Mouse (Mus musculus): ENCODE measurements at regions not wholly inside any gene's neighbourhood (a gene's known extent, or its start where the extent isn't known, plus 50 kb on each side); places are given as distances from the start of the nearest gene placed in this dataset.

DNA sequence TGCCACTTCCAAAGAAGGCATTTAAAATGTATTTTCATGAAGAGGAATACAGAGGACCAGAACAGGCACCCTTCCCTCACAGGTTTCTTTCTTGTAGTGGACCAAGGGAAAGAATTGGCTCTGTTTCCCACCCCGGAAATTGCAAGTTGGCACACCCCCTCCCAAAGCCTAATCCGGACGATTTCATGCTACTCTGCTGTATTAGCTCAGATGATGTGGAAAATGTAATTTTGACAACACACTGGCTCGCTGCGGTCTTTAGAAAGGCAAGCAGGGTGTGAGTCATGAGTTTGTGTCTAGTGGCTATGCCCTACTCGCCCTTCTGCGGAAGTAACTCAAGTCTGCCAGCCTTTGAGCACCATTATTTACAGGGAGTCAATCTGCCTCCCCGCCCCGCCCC is 144.4 kb downstream of the Slc35b3 start:
- no peak for TF ChIP-seq CTCF (IDR thresholded peaks at IDR 0.05)
- DNase-seq (ENCODE audit: low read depth, low spot score) (no peak), ATAC-seq (no peak)
- POLR2A ChIA-PET: no interaction called here
- H3K27me3 ChIP-seq: peaks cover 3% of the 10 kb centered on the region
- in situ Hi-C loops (cut with MboI; ENCODE audit: low pct_unique_long_range_greater_than_20kb): no loop called here
- CTCF ChIA-PET: no interaction called here

DNA sequence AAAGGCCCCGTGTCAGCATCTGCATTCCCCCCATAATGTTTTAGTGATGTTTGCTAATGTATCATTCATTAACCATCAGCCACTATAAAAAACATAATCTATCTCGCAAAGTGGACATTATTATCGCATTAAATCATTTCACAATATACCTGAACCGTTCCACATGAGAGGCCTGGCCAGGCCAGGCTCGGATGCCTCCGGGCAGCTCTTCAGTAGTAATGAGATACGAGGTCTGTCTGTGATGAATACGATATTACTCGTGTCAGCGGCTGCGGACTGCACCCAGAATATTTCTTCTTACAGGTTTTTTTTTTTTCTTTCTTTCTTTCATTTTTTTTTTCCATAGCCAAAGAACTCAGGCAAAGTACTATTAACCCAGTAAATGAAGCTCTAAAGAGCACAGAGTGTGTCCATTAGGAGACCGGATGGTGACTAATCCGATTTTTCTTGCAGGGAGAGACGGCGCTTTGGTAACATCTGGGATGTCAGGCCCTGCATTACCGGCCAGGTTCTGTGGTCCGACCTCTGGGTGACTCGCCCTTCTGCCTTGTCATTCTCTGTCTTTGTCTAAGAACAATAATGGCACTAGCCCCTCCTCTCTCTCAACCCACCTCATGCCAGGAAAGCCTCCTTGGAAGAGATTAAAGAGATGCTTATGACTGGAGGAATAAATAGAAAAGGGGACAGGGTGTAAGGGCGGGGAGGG is 145.5 kb downstream of the Slc35b3 start:
- TF ChIP-seq CTCF (IDR thresholded peaks at IDR 0.05): no peak
- in situ Hi-C loops (cut with MboI; ENCODE audit: low pct_unique_long_range_greater_than_20kb): no loop called here
- ChIA-PET POLR2A (no interaction called here), CTCF (no interaction called here)
- ATAC-seq (peak; percentile 80), DNase-seq (ENCODE audit: low read depth, low spot score) (peak; percentile 42)
- H3K27me3 ChIP-seq: peaks cover 3% of the 10 kb centered on the region

DNA sequence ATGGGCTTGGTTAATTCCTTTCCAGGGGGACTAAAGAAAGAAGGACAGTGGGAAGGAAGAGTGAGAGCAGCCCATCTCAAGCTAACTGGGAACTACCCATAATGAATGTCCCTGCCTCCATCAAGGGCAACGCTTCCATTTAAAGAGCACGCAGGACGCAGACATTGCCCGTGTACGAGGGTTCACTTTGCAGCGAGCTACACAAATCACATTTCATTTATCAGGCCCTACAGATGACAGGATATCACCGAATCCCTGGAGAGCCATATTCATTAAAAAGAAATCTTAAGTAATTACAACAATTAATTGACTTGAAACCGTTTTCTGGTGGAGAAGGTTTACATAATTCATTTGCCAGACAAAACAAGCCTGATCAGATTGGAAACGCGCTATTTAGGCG is 139.7 kb upstream of the Eef1e1 start:
- ATAC-seq: no peak
- peaks cover 12% of the 10 kb centered on the region for H3K27me3 ChIP-seq
- in situ Hi-C loops (cut with MboI; ENCODE audit: low pct_unique_long_range_greater_than_20kb): no loop called here
- ChIA-PET CTCF (no interaction called here), POLR2A (no interaction called here)
- no peak for DNase-seq (ENCODE audit: low read depth, low spot score)
- no peak for TF ChIP-seq CTCF (IDR thresholded peaks at IDR 0.05)

DNA sequence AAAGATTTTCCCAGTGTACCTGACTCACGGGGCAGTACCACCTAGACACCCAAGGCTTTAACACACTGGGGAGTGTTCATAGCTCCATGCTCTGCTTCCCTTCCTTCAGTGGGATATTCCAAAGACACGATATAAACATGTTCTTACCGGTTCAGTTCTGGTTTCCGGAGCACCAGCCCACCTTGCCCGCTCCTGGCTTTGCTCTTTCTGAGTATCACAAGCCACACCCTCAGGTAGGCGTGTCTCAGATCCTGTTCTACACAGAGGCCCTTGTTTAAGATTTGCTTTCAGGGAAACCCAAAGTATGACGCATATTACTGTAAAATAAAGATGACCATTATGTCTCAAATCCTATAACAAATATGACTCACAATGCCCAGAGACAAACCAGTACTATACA is 134.6 kb upstream of the Eef1e1 start:
- no peak for DNase-seq (ENCODE audit: low read depth, low spot score)
- POLR2A ChIA-PET: no interaction called here
- CTCF ChIA-PET: no interaction called here
- no peak for TF ChIP-seq CTCF (IDR thresholded peaks at IDR 0.05)
- in situ Hi-C loops (cut with MboI; ENCODE audit: low pct_unique_long_range_greater_than_20kb): no loop called here
- H3K27me3 ChIP-seq: peaks cover 12% of the 10 kb centered on the region
- no peak for ATAC-seq

DNA sequence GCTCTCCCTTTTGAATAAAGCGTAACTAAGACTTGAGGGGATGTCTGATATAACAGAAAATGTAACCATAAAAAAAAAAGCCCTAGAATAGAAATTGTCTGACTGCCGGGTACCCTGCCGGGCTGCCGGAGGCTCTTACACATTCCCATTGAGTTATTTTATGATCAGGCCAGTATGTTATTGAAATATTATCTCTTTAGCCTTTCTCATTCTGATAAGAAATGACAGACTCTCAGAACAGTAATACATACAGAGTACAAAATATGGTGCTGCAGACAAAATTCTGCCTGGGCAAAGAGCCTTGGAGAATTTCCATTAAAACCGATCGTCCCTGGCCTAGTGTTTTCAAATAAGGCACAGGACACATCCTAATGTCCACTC is 121.8 kb upstream of the Eef1e1 start:
- ATAC-seq: no peak

DNA sequence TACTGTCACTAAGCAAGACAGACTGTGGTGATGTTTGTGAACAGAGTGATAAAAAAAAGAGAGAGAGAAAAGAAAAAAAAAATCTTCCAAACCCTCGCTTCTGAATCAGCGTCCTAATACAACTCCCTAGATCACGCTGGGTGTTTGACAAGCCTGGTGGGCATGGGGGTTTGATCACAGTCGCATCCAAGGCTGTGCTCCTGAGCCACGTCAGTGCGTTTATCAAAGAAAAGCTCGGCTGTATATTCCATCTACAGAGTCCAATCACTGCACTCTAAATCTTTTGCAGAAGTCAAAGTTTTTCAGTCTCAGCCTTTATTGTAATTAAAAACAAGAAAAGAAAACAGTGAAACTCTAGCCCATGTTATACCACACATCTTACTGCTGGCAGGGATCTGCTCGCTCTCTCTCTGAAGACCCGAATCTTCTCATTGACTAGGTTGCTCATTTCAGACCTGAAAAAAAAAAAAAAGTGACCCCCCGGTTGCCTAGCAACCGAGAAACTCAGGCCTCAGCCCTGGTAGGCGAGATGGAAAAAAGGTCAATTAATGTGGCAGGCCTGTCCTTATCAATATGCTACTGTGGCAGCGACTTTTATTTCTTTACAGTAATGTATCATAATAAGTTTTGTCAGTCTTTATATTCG is 121.2 kb upstream of the Eef1e1 start:
- no peak for TF ChIP-seq CTCF (IDR thresholded peaks at IDR 0.05)
- peaks cover 6% of the 10 kb centered on the region for H3K27me3 ChIP-seq
- CTCF ChIA-PET: no interaction called here
- DNase-seq (ENCODE audit: low read depth, low spot score) (no peak), ATAC-seq (no peak)
- in situ Hi-C loops (cut with MboI; ENCODE audit: low pct_unique_long_range_greater_than_20kb): no loop called here
- POLR2A ChIA-PET: no interaction called here

More for the DNA sequence above, 121.8 kb upstream of the Eef1e1 start:
- no peak for TF ChIP-seq CTCF (IDR thresholded peaks at IDR 0.05)
- DNase-seq (ENCODE audit: low read depth, low spot score): no peak
- ChIA-PET CTCF (no interaction called here), POLR2A (no interaction called here)
- in situ Hi-C loops (cut with MboI; ENCODE audit: low pct_unique_long_range_greater_than_20kb): no loop called here
- H3K27me3 ChIP-seq: peaks cover 6% of the 10 kb centered on the region

DNA sequence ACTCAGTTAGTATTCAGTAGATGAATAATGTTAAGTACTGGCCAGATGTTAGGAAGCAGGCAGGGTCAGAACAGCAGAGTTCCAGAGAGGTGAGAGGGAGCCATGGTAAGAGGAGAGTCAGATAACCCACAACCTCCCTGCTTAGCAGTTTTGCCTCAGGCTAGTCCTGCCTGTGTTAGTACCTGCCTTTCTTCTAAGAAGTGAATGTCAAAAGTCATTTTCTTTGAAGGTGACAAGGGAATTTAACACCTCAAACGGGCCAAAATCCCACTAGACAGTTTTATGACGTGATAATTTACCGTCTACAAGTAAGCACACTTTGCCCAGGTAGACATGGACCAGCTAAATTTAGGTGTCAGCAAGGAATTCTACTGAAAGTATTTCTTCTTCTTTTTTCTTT is 117.7 kb upstream of the Eef1e1 start:
- no peak for TF ChIP-seq CTCF (IDR thresholded peaks at IDR 0.05)
- CTCF ChIA-PET: interaction anchor here (1.2 kb wide), 1 partner anchor 10 kb away, joined by 3 read pairs; no protein-coding TSS in a partner anchor
- POLR2A ChIA-PET: no interaction called here
- H3K27me3 ChIP-seq: no peaks in the 10 kb centered on the region
- in situ Hi-C loops (cut with MboI; ENCODE audit: low pct_unique_long_range_greater_than_20kb): no loop called here
- ATAC-seq (no peak), DNase-seq (ENCODE audit: low read depth, low spot score) (no peak)

DNA sequence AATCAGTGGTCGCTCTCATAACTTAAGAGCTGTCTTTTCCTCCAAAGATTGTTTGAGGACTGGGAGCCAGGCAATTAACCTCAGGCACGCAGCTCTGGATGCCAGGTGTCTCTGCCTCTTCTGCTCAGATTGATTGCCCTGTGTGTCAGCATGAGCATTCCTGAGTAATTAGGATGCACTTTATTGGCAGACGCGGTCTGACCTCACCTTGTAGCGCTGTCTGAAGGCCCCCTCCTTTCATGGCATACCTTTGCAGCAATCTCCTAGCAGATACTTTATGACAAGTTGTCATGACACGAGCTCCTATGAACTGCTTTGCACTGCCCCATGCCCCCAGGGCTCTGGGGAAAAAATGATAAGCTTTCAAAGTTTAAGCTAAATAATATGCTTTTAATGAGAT is 114.1 kb upstream of the Eef1e1 start:
- ChIA-PET CTCF (interaction anchor here (0.9 kb wide), 1 partner anchor 11 kb away, joined by 3 read pairs; no protein-coding TSS in a partner anchor), POLR2A (interaction anchor here (1.2 kb wide), 1 partner anchor 121 kb away, joined by 6 read pairs; no protein-coding TSS in a partner anchor)
- DNase-seq (ENCODE audit: low read depth, low spot score) (no peak), ATAC-seq (no peak)
- in situ Hi-C loops (cut with MboI; ENCODE audit: low pct_unique_long_range_greater_than_20kb): no loop called here
- no peak for TF ChIP-seq CTCF (IDR thresholded peaks at IDR 0.05)
- H3K27me3 ChIP-seq: no peaks in the 10 kb centered on the region

DNA sequence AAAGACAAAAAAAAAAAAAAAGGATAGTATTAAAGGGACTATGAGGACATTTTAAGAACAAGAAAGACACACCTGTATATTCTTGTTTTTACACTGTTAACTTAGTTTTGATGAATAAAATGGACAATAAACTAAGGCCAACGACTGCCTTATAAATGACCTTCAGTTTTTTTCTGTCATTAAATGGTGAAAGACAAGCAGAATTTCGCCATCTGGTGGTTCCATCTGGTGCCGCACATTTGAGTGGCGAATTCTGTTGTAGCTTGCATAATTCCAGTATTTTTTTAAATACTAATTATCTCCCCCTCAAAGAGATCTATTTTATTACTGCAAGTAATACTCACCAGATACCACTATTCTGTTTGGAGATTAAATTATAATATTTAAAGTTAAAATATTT is 107.3 kb upstream of the Eef1e1 start:
- ChIA-PET POLR2A (no interaction called here), CTCF (interaction anchor here (1.2 kb wide), 1 partner anchor 11 kb away, joined by 3 read pairs; no protein-coding TSS in a partner anchor)
- DNase-seq (ENCODE audit: low read depth, low spot score) (no peak), ATAC-seq (no peak)
- peaks cover 5% of the 10 kb centered on the region for H3K27me3 ChIP-seq
- in situ Hi-C loops (cut with MboI; ENCODE audit: low pct_unique_long_range_greater_than_20kb): no loop called here
- peak; percentile 62 for TF ChIP-seq CTCF (IDR thresholded peaks at IDR 0.05)

DNA sequence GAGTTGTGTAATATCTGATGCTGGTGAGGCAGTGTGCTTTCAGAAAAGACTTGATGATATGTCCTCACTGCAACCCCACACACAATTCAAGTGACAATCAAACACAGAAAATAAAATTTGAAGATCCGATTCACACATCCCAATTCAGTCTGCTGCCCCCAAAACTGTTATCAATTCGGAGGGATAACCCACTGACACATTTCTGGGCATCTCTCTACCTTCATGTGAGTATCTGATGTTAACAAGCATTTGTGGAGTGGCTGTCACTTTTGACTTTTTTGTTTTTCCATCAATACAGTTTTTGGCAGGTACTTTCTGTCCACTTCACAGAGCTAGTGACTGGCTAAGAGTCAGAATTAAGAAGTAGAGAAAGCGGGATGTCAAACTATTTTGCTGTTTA is 101.4 kb upstream of the Eef1e1 start:
- no peak for TF ChIP-seq CTCF (IDR thresholded peaks at IDR 0.05)
- in situ Hi-C loops (cut with MboI; ENCODE audit: low pct_unique_long_range_greater_than_20kb): no loop called here
- CTCF ChIA-PET: no interaction called here
- ATAC-seq: no peak
- no peak for DNase-seq (ENCODE audit: low read depth, low spot score)
- H3K27me3 ChIP-seq: peaks cover 22% of the 10 kb centered on the region
- POLR2A ChIA-PET: no interaction called here

DNA sequence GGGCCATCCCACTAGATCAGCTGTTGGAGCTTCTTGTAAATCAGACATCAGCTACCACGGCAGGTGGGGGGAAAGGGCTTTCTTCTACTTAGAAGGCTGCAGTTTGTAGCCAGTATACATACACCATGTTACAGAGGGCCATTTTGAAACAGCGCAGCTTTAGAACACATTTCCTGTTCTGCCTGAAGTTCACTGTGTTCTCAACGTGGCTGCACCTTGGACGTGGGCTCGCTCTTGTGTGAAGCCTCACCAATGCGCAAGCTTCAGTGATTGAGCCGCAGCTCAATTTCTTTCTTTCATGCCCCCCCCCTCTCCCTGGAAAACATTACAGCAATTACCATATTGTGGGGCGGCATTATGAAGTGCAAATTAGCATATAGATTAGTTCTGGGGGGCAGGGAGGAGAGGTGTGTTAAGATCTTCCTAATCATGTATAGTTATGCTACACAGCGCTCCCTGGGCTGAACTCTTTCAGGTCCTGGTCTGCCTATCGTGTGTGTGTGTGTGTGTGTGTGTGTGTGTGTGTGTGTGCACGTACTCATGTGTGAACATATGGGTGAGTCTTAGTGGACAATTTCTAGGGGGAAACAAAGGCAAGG is 97.9 kb upstream of the Eef1e1 start:
- ChIA-PET CTCF (no interaction called here), POLR2A (interaction anchor here (0.6 kb wide), 1 partner anchor 42 kb away, joined by 3 read pairs; no protein-coding TSS in a partner anchor)
- H3K27me3 ChIP-seq: peaks cover 17% of the 10 kb centered on the region
- in situ Hi-C loops (cut with MboI; ENCODE audit: low pct_unique_long_range_greater_than_20kb): no loop called here
- no peak for TF ChIP-seq CTCF (IDR thresholded peaks at IDR 0.05)
- ATAC-seq (no peak), DNase-seq (ENCODE audit: low read depth, low spot score) (no peak)
